Mouse (Mus musculus) urinary bladder, postnatal 10 days (tissue): Measurements from ENCODE around the gene Olfr1198.

ENCODE experiments used
- DNase-seq: peaks from one replicate; pipeline ENCODE4 v3.0.0; 2022; ENCODE audit warnings: low spot score

Gene Olfr1198

GRCm38 (mm10) chr2:88751270-88751669 lies at the start of gene Olfr1198:
TSS of gene Olfr1198 (minus strand) at chr2:88751370.
- DNase-seq = no peak

- DNase-seq = no peak
Observed at GRCm38 (mm10) chr2:88792736-88793135, 41.6 kb upstream of the Olfr1198 start, which contains the start of gene Olfr1201. TSS of gene Olfr1201 (plus strand) at chr2:88793036.

DNA sequence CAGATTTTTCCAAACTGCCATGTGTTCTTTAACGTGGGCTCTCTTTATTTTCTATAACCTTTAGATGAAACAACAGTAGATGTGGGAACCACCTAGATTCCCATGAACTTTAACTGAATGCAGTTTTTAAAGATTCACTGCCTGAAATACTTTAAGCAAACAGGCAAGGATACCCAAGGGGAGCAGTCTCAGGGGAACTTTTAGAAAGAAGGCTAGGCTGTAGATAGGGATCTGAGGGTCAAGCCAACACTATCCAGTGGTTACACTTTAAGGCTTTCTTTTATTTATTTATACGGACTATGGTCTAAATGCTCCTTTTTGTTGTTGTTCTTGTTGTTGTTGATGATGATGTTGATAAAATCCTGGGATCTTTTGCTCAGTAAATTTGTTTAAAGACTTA lies 19.2 kb upstream of the Olfr1198 start, which contains the start of gene Olfr1200:
Olfr1200 (minus strand) TSS at position 101 of the 400 bp plus-strand sequence.
- no peak for DNase-seq

DNA sequence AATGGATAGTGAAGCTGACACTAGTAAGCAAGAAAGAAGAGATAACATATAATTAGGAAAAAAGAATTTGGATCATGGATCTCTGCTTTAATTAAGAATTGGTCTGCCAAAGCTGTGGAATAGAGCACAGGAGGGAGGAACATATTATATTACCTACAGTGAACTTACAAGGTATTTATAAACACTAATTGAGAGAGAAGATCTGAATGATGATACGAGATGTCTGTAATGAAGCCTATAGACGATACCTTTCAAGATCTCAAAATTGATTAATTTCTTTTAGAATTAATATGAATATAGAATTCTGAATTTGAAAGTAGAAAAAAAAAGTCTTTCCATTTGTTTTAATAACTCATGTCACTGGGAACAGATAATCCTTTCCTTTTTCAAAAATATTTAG lies 9.2 kb upstream of the Olfr1198 start, which contains the start of gene Olfr1199:
Olfr1199 (minus strand) TSS at position 101 of the 400 bp plus-strand sequence.
- no peak for DNase-seq

- DNase-seq = no peak
Observed at GRCm38 (mm10) chr2:88743379-88743778, 7.8 kb downstream of the Olfr1198 start.

GRCm38 (mm10) chr2:88732266-88732665 lies 18.9 kb downstream of the Olfr1198 start, which contains the start of gene Olfr1197:
TSS of gene Olfr1197 (minus strand) at chr2:88732366.
- DNase-seq = no peak

DNA sequence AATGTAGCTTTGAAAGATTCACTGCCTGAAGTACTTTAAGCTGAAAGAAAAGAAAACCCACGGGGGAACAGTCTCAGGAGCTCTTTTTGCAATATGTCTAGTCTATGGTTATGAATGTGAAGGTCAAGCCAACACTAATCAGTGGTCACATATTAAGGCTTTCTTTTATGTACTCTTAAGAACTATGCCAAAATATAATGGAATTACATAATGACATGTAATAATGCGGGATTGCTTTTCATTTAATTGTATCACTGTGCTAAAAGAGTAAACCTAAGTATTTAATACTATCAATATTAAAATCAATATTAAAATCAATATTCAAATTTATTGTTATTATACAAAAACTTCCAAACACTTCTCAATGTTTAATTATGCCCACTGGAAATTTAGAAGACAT lies 46.7 kb downstream of the Olfr1198 start, which contains the start of gene Olfr1196:
Olfr1196 (minus strand) TSS at position 101 of the 400 bp plus-strand sequence.
- DNase-seq = no peak
